ENCODE assay signal across 12 mouse cellular contexts in genomic region chr8:80325132-80325531, GRCm38 (mm10).
DNase-seq lines count a peak whose midpoint lies in the region; ATAC-seq and TF ChIP-seq lines count a peak whose summit lies in the region.
"Had no signal": no experiment of that assay in that cellular context is flagged by ENCODE, and none has a peak within 500 bp of the region (broad histone marks: within the 10 kb centered on the region; RNA-seq: fewer than 3 reads in every experiment).

No protein-coding gene starts in this region.

- no peaks in the 10 kb centered on the region for H3K36me3 ChIP-seq in heart, embryonic 11.5 days (ENCODE audit: control insufficient read depth, insufficient read depth, low read length)
- H3K36me3 ChIP-seq in forebrain, postnatal 0 days (ENCODE audit: insufficient read depth), result no peaks in the 10 kb centered on the region
- H3K36me3 ChIP-seq: kidney, embryonic 15.5 days had no signal

- H3K27ac ChIP-seq in heart, embryonic 11.5 days (ENCODE audit: low read depth, low read length), result no peak overlapping the region
- peak overlapping the region; percentile 91 for H3K27ac ChIP-seq in bone marrow, adult 2 months (ENCODE audit: control insufficient read depth, insufficient read depth, low read depth, low read length, poor library complexity)
- no peak overlapping the region for H3K27ac ChIP-seq in forebrain, postnatal 0 days (ENCODE audit: low read depth, low read length)
- H3K27ac ChIP-seq: kidney, embryonic 15.5 days had no signal

- H3K4me2 ChIP-seq in heart, embryonic 11.5 days, result no peak overlapping the region
- no peak overlapping the region for H3K4me2 ChIP-seq in forebrain, postnatal 0 days (ENCODE audit: low read depth)
- H3K4me2 ChIP-seq: kidney, embryonic 15.5 days had no signal

- peak; percentile 4 to 10 for DNase-seq in heart, adult 9 months (ENCODE audit: low spot score in 2 of 2)
- peak; percentile 28 for DNase-seq in forebrain, postnatal 0 days
- DNase-seq in lung, postnatal 14 days, result peak; percentile 79
- no peak for DNase-seq in thymus, postnatal 10 days (ENCODE audit: low spot score in 2 of 2)
- no peak for DNase-seq in MN1 (ENCODE audit: low spot score)
- DNase-seq: adrenal gland, postnatal 36 days; cerebellum, postnatal 36 days had no signal

- no peak overlapping the region for H3K9ac ChIP-seq in heart, embryonic 11.5 days (ENCODE audit: low read depth, low read length)
- no peak overlapping the region for H3K9ac ChIP-seq in forebrain, postnatal 0 days
- H3K9ac ChIP-seq: kidney, embryonic 15.5 days had no signal

- TF ChIP-seq POLR2A in bone marrow, adult 2 months (IDR thresholded peaks at IDR 0.05; ENCODE audit: borderline replicate concordance, control insufficient read depth, low read depth, low read length), result no peak

- H3K4me3 ChIP-seq in heart, embryonic 11.5 days (ENCODE audit: low read depth, low read length), result no peak overlapping the region
- no peak overlapping the region for H3K4me3 ChIP-seq in bone marrow, adult 2 months (replicated peaks; ENCODE audit: control insufficient read depth, low read depth, low read length)
- no peak overlapping the region for H3K4me3 ChIP-seq in forebrain, postnatal 0 days (ENCODE audit: low read depth, low read length)
- H3K4me3 ChIP-seq: kidney, embryonic 15.5 days had no signal

- 77% methylated on average over 4 of the region's 4 CpGs for WGBS in heart, embryonic 11.5 days (ENCODE audit: insufficient replicate concordance)
- WGBS in bone marrow, adult 2 months, result 27% methylated on average over 4 of the region's 4 CpGs
- 30% methylated on average over 4 of the region's 4 CpGs for WGBS in forebrain, postnatal 0 days

- H3K4me1 ChIP-seq in heart, embryonic 11.5 days (ENCODE audit: control insufficient read depth, insufficient read depth, low read length), result peaks cover 4% of the 10 kb centered on the region; the same call in 1 of the 2 replicates
- no peaks in the 10 kb centered on the region; the same call in 1 of the 2 replicates for H3K4me1 ChIP-seq in bone marrow, adult 2 months (ENCODE audit: control insufficient read depth, insufficient read depth, low read length)
- no peaks in the 10 kb centered on the region for H3K4me1 ChIP-seq in forebrain, postnatal 0 days (ENCODE audit: insufficient read depth)
- H3K4me1 ChIP-seq: kidney, embryonic 15.5 days had no signal

- no peak for TF ChIP-seq CTCF in bone marrow, adult 2 months (IDR thresholded peaks at IDR 0.05; ENCODE audit: control insufficient read depth, insufficient read depth, low read length)
- TF ChIP-seq CTCF in forebrain, postnatal 0 days (IDR thresholded peaks at IDR 0.05; ENCODE audit: low read depth), result no peak

- ATAC-seq in heart, embryonic 11.5 days (replicated peaks; ENCODE audit: insufficient number of reproducible peaks, low FRiP score, low TSS enrichment), result no peak
- ATAC-seq in forebrain, postnatal 0 days, result peak; percentile 73
- ATAC-seq in megakaryocyte-erythroid progenitor cell, adult 5-6 weeks (replicated peaks; ENCODE audit: low FRiP score, low TSS enrichment, poor library complexity, severe bottlenecking), result no peak
- ATAC-seq: Patski had no signal

- H3K27me3 ChIP-seq in heart, embryonic 11.5 days (ENCODE audit: control insufficient read depth, insufficient read depth, low read length), result no peaks in the 10 kb centered on the region
- H3K27me3 ChIP-seq in forebrain, postnatal 0 days (ENCODE audit: insufficient read depth, low read length), result no peaks in the 10 kb centered on the region
- H3K27me3 ChIP-seq: kidney, embryonic 15.5 days had no signal

- H3K9me3 ChIP-seq in heart, embryonic 11.5 days (replicated peaks; ENCODE audit: control insufficient read depth, low read length), result no peaks in the 10 kb centered on the region
- no peaks in the 10 kb centered on the region for H3K9me3 ChIP-seq in forebrain, postnatal 0 days (ENCODE audit: low read length)
- H3K9me3 ChIP-seq: kidney, embryonic 15.5 days had no signal

Comparison
In these comparisons a context has a peak if more than half of its experiments do, and no peak if none do; other contexts are left out.
1. DNase-seq: peak in heart, adult 9 months (2 of 2), forebrain, postnatal 0 days (single experiment) and lung, postnatal 14 days (single experiment); none in thymus, postnatal 10 days (0 of 2) and MN1 (single experiment).